Mouse (Mus musculus) CD4-positive, CD25-positive, alpha-beta regulatory T cell, adult 4 months (primary cell): ENCODE data around the gene Fut11. TPM values are rescaled to one million over a fixed set of nuclear protein-coding genes. Genes with fewer than 3 reads are reported as not detected.
A peak's percentile ranks its signal among the peaks of the same experiment; 100 is the strongest.
"Not testable (repeated sequence)": the region's sequence is repeated elsewhere in the genome, so short reads cannot be mapped to it uniquely, and the experiment has no call there.

ENCODE experiments used
- ATAC-seq: one replicate; pipeline ENCODE4 v1.8.0; 2017
- polyA plus RNA-seq, 2 experiments: library from polyadenylated mRNA; unstranded; fragments of 100-300 nt; shearing (Covaris generic); gene quantifications; one replicate each; pipeline ENCODE4 v1.2.1; 2017

Gene Fut11
- polyA plus RNA-seq, 2 experiments from 2014 or later: 5.6 to 7.7 TPM

GRCm38 (mm10) chr14:20677906-20678305 lies 16.9 kb upstream of the Fut11 start:
- no peak for ATAC-seq

GRCm38 (mm10) chr14:20681742-20682141 lies 13.0 kb upstream of the Fut11 start:
- no peak for ATAC-seq

GRCm38 (mm10) chr14:20682498-20682897 lies 12.3 kb upstream of the Fut11 start:
- ATAC-seq: peak; percentile 99

- no peak for ATAC-seq
These were observed 8.2 kb upstream of the Fut11 start for GRCm38 (mm10) chr14:20686576-20686975.

GRCm38 (mm10) chr14:20689009-20689408 lies 5.8 kb upstream of the Fut11 start:
- ATAC-seq: peak; percentile 59

- ATAC-seq: no peak
These were observed 3.0 kb upstream of the Fut11 start for GRCm38 (mm10) chr14:20691772-20692171.

- ATAC-seq: no peak
These were observed 1.1 kb upstream of the Fut11 start for GRCm38 (mm10) chr14:20693589-20694101.

GRCm38 (mm10) chr14:20694185-20694883 lies 434 bp upstream of the Fut11 start:
- no peak for ATAC-seq

- ATAC-seq: no peak
These were observed 1.2 kb downstream of the Fut11 start for GRCm38 (mm10) chr14:20695761-20696520.

- no peak for ATAC-seq
These were observed 2.2 kb downstream of the Fut11 start for GRCm38 (mm10) chr14:20696986-20697385.

- no peak for ATAC-seq
These were observed 3.7 kb downstream of the Fut11 start for GRCm38 (mm10) chr14:20698515-20698914.

- no peak for ATAC-seq
These were observed 5.6 kb downstream of the Fut11 start for GRCm38 (mm10) chr14:20700362-20700761.

GRCm38 (mm10) chr14:20701554-20701953 lies 6.8 kb downstream of the Fut11 start:
- ATAC-seq: no peak

GRCm38 (mm10) chr14:20702096-20702740 lies 7.5 kb downstream of the Fut11 start:
- ATAC-seq: peak; percentile 20

- ATAC-seq: peak; percentile 69
These were observed 8.1 kb downstream of the Fut11 start, which contains the start of gene Chchd1 for GRCm38 (mm10) chr14:20702741-20703381. TSS of gene Chchd1 (plus strand) at chr14:20703006.

- not testable (repeated sequence) for ATAC-seq
These were observed 8.7 kb downstream of the Fut11 start for GRCm38 (mm10) chr14:20703461-20703860.

GRCm38 (mm10) chr14:20707201-20708190 lies 12.7 kb downstream of the Fut11 start, which contains the start of gene Zswim8:
TSS of gene Zswim8 (plus strand) at chr14:20707552.
- peak; percentile 62 for ATAC-seq

- peak; percentile 62 for ATAC-seq
These were observed 13.5 kb downstream of the Fut11 start for GRCm38 (mm10) chr14:20708239-20708638.

- ATAC-seq: no peak
These were observed 19.1 kb downstream of the Fut11 start for GRCm38 (mm10) chr14:20713832-20714231.

GRCm38 (mm10) chr14:20718443-20718842 lies 23.7 kb downstream of the Fut11 start:
- no peak for ATAC-seq

GRCm38 (mm10) chr14:20719767-20720166 lies 25.0 kb downstream of the Fut11 start:
- ATAC-seq: no peak
